Mouse (Mus musculus) kidney, adult 18-20 months (tissue): ENCODE data around the gene Adam15.

Experiments used
- DNase-seq: peaks from one replicate; pipeline ENCODE4 v3.0.0; 2021

The Adam15 gene

DNA sequence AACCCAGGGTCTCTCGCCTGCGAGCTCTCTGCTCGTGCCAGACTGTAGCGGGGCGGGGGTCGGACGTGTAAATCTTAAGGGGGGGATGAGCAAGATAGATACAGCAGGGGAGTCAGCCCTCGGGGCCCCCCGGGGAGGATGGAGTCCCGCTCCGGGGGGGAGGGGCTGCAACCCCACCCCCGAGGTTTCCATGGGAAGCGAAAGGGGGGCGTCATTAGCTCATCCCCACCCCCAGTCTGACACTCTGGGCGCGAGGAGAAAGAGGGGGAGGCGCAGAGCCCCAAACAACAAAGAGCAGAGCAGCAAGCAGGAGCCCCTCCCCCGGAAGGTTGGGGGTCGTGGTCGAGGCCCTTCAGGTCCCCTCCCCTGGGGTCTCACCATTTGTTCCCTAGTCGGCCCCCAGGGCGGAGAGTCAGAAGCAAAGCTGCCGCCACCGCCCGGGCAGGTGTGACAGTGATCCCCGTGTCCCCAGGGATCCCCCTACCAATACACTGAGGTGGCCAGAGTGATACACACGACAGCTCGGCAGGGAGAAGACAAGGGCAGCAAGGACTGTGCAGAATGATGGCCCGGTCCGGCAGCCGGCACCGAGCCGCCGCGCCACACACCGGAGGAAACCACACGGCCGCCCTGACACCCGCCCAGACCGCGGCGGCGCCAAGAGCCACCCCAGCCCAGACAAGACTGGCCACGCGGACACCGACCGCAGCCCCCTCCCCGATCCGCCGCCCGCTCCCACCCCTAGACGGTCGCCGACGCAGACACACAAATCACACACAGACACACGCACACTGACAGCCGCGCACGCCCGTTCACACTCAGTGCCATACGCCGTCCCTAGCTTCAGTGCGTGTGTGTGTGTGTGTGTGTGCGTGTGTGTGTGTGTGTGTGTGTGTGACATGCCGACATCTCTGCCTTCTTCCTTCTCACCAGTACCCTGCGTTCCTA lies 28.3 kb downstream of the Adam15 start:
- DNase-seq, result peak; percentile 35

DNA sequence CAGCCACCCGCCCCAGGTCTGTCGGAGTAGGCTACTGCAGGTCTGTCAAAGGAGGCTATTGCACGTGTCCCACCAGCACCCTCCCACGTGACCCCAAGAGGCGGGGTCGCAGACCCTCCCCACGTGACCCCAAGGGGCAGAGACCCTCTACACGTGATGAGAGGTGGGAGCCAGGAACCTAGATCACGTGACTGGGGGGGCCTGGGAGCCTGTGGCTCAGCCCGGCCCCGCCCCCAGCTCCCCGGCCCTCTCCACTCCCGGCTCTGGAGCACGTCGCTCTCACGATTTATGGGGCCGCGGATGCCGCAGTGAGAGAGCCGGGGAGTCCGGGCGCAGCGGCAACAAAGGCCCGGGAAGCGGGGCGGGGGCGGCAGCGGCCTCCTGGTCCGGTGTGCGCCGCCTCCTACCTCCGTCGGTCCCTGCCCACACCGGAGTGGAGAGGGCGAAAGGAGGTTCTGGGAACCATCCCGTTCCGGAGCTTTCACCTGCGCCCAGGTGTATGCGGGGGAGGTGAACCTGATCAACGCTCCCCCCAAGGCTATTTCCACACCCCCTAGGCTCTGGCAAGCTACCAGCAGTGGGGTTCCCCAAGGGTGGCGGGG lies 29.1 kb downstream of the Adam15 start:
- peak; percentile 42 for DNase-seq

DNA sequence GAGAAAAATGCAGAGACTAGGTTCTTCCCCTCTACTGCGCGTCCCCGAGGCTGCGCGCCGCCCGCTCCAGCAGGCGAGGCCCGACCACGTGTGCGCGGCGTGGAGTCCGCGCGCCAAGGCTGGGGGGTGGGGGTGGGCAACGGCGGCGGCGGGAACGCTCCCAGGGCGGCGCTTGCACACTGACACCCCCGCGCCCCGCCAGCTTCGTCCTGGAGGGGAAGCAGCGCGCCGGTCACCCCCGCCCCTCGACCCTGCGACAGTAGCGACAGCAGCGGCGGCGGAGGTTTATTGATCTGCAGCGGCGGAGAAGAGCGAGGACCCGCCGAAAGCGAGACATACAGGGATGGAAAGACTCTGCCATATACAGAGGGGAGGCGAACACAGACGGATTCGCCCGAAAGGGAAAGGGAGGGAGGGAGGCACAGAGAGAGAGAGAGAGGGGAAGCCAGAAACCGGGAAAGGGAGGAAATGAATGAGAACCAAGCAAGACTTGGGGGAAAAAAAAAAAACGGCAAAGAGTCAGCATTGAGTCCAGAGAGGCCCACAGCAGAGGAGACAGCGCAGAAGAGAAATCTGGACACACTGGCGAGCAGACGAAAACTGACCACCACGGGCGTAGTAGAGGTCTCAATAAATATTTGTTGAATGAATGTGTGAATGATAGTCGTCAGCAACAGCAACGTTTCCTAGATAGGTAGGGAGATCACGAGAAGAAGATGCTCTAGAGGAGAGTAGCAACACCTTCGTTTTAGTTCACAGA lies 30.0 kb downstream of the Adam15 start:
- no peak for DNase-seq

DNA sequence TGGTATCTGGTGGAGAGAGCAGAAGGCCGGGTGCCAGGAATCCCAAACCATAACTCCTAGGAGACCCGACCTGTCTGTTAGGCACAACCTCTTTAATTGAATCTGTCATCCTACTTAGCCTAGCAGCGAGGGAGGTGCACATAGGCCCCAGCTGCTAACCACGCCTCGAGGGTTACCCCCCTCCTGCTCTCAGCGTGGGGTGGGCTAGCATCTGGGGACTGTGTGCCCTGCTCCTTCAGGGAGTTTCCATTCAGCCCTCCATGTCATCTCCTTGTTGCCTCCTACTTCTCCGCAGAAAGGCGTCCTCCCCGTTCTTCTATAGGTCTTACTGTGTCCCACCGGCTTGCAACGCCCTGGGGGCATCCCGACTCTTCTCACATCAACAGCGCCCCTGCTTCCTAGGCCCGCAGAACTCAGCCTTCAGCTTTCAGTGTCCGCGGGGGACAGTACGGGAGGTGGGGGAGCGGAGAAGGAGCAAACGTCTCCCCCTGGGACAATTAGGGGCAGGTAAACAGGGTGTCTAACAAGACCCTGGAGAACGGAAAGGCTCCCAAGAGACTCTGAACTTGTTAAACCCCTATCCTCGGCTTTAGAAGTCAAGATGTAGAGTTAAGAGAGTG lies 30.7 kb downstream of the Adam15 start:
- DNase-seq, result no peak

DNA sequence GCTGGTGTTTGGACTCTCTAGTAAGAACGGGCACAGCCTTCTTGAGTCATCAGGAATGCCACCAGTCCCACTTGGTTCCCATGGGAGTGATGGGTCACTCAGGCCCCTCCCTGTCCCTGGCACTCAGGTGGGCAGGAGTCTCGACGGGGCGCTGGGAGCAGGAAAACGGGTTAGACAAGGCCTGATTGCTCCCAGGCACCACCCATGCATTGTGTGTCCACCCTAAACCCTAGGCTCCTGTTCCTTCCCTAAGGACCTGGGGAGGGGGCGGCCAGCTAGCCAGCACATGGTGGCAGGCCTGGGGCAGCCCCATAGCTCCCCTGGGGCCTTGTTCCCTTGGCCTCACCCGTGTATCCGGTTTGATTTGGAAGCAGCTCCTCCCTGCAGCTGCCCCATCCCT lies 31.5 kb downstream of the Adam15 start:
- no peak for DNase-seq

DNA sequence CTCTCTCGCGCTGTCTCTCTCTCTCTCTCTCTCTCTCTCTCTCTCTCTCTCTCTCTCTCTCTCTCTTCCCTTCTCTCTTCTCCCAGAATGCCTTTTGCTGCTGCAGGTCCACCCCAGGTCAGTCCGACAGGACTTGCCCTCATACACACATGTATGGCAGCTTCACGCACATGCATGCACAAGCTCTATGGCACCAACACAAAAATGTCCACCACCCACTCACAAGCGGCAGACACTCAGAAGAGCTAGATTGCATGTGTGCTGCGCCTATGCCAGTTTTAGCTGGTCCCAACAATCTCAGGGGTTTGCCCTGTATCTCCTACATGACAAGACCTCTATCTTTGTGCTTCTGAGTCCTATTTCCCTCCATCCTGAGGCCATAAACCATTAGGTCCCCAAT lies 32.5 kb downstream of the Adam15 start:
- no peak for DNase-seq

DNA sequence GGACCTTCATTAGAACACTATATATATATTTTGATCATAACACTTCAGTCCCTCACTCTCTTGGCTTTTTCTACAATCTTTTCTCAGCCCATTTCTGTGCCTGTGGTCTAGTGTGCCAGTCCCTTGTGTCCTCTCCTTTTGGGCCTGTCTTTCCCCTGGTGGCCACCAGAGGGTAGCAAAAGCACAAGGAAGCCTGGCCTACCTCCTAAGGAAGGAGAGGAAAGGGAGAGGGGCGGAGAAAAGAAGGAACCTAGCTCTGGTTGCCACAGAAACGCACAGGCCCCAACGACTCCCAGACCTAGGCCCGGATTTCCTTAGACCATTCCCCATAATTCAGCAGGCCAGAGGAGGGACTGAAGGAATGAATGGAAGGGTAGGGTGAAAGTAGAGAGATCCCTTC lies 33.0 kb downstream of the Adam15 start:
- DNase-seq, result peak; percentile 91

DNA sequence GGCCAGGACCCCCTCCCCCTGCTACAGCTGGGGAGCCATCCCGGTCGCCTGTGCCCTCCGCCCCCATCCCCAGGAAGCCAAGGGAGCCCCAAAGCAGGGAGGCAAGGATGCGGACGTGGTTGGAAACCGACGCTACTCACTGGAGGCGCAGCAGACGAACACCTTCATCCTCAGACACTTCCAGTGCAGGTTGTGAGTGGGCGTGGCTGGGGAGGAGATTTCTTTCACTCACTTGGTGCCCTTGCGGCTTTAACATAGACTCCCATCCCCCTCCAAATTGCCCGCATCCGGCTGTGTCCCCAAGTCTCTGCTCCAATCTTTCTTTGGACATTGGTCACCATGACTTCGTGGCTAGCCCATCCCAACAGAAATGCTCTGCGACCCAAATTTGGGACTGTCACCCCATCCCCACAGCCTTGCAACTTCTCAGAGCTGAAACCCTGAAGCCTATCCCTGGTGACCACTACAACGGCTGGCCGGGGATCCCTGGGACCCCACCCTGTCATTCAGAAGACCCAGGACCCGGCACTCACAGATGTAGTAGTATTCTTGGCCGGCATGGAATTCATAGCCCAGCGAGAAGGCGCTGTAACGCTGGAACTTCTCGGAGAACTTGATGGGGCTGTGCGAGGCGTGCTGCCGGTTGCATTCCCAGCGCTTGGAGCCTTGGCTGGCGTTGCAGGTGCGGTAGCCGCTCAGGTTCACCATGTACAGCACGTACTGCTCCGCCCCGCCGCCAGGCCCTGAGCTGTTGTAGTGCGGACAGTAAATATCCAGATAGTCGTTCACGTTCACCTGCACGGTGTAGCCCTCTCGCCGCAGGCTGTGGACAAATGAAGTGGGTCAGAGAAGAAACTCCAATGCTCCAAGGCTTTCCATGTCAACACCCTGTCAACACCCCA lies 33.6 kb downstream of the Adam15 start:
- peak; percentile 39 for DNase-seq

DNA sequence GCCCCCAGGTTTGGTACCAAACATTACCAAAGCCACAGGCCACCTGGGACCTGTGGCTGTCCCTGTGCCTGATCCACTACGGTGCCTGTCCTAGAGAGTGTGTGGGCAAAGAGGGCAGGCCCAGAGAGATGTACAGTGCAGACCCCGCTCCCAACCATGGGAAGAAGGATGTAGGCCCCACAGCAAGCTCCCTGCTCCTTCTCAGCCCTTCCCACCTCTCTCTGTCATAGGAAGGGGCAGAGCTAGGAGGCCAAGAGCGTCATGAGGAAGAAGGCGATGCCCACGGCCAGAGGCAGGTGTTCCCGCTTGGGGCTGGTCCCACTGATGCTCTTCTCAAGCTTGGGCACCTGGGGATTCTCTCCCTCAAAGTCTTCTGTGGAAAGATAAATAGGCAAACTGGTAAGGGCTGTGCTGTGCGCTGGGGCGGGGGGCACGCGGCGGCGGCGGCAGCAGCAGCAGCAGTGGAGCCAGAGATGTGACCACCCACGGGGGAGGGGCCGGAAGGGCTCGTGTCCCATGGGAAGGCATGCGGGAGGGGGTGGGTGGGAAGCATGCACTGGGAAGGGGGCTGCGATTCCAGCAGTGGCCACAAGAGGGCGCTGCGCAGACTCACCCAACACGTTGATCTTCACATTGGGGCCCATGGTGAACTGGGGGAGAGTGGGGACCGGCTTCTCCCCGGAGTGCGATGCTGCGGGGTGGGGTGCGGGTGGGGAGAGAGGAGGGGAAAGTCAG lies 34.4 kb downstream of the Adam15 start:
- DNase-seq, result peak; percentile 84

DNA sequence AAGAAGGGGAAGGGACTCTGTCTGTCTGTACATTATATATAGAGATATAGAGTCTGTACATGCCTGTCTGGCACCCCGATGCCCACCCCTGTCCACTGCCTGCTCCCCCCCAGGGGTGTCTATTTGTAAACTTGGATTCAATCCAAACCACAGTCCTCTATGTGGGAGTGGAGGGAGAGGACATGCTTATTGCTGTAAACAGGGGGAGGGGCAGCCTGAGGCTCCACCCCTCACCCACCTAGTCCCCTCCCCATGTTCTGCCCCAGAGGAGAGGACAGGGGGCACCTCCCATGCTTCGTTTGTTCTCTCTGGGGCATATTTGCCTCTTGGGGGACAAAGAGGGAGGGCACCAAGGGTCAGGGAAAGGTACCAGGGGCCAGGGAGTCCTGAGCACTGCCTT lies 35.0 kb downstream of the Adam15 start:
- no peak for DNase-seq

DNA sequence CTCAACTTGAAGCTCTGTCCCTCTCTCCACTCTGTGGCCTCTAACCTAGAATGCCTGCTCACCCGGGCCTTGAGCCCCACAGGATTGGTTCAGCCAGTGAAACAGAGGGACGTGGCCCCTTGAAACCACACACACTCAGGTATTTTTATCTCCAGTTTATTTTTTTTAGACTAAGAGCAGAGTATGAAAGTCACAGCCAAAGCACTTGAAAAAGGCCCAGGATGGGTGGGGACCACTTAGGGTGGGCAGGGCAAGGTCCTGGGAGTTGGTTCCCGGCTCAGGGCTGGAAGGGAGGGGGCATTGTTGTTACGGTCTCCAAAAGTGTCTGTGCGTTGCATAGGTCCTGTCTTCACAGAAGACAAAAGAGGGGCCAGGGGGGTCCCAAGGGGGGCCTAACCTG lies 35.5 kb downstream of the Adam15 start:
- DNase-seq, result no peak

DNA sequence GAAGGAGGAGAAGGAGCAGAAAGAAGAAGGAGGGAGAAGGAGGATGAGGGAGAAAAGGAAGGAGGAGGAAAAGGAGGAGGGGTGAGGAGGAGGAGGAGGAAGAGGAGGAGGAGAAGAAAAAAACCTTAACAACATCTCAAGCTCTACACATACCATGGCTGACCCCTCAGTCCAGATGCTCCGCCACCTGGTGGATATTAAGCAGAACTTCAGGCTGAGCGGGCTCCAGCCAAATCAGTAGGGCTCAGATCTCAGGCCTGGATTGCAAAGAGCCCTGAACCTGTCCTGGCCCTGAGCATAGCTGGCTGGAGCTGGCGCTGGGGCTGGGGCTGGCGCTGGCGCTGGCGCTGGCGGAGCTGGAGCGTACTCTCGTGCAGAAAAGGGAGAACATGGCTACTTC lies 41.7 kb downstream of the Adam15 start:
- peak; percentile 75 for DNase-seq

DNA sequence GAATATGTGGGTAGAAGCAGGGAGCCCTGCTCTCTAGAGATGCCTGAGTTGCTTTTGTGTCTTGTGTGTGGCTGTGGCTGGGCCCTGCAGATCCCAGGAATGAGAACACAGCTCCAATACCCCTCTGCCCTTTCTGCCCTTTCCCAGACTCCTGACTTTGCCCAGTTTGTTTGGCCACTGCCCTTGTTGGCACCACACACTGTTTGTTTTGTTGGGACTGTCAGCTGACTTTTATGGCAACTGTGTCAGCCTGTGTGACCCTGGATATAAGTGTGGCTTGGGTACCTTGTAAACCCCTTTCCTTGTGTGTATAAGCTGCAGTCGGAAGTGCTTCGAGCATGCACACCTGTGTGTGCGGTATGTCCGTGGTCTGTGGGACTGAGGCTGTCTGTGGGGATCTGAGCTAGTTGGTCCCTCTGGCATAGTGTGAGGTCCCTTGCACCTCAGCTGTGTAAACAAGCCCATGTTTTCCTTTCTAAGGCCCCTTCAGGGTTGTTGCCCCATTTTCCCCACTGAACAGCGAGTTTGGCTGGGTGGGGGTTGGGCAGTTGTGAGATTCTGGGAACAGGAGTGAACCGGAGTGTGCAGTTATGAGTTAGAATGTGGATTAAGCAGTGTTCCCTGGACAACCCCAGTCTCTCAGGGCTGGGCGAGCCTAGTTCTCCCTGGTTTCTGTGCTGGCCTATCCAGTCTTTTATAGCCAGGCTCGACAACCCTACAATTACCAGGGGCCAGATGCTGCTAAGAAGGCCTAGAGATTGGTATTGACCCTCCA lies 44.1 kb downstream of the Adam15 start:
- DNase-seq, result peak; percentile 63

DNA sequence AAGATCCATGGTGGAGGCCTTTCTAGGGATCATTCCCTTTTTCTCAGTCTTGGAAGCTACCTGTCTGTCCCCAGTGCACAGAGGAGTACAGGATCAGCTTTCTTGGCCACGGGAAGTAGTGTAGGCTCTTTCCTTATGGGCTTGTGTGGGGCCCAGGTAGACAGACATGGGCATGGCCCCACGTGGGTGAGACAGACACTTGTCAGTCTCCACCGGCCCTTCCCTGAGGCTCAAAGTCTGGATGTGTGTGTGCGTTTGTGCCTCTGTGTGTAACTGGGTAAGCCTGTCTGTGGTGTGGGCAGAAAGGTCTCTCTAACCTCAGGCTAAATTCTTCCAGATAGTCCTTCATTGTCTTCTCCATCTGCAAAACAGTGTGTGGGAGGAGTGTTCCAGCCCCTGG lies 44.7 kb downstream of the Adam15 start:
- no peak for DNase-seq

DNA sequence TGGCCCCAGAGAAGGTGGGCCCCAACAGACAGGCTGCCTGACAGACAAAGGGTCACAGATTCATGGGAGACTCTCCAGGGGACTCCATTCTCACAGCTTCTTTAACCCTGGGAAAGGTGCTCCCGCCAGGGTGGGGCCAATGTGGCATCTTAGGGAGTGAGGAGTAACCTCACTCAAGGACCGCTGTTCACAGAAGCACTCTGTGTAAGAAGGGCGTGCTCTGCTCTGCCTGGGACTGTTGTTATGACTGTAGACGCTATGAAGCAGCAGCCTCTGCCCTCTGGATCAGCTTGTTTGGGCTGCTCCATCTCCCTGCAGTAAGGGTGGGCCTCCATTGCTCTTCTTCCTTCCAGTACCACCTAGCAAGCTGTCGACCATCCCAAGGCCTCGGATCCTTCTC lies 45.4 kb downstream of the Adam15 start:
- DNase-seq, result no peak

DNA sequence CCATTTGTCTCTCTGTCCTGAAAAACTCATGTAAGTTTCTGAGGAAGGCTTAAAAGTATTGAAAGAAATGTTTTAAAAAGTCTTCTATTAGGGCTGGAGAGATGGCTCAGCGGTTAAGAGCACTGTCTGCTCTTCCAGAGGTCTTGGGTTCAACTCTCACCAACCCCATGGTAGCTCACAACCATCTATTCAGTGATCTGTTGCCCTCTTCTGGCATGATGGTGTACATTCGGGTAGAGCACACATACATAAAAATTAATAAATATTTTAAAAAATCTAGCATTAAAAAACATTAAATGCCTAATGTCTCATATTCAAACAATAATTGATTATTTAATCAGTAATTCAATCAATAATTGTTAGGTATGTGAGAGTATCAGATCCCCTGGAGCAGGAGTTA lies 49.3 kb downstream of the Adam15 start:
- no peak for DNase-seq

DNA sequence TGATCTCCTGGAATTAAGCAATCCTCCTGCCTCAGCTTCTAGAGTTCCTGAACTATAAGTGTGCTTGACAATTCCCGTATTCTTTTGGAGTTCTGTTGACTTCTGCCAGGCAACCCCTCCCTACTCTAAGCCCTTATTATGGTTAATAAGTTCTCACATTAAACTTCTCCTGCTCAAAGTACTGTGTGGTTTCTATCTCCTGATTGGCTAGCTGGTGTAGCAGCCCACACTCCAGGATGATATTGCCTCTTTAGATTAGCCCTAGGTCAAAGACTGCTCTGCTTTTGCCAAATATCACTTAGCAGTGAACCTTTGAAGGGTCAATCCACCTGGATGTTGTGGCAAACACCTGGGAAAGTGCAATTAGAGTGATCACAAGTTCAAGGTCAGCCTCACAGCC lies 49.7 kb downstream of the Adam15 start:
- peak; percentile 34 for DNase-seq

DNA sequence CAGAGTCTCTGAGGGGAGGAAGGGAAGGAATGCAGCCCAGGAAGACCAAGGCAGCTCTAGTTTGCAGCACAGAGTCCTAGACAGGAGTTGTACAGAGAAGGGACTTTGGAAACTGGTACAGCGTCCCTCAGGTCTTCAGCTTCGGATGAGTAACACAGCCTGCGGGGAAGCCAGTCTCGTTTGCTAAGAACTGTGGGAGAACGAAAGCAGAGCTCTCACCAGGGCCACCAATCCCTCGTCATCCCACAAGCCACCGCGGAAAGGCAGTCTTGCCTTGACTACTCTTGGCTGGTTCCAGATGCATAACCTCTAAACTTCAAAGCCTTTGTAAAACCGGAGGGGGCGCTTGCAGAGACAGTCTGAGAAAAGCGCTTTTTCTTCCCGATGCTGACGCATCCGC lies 50.3 kb downstream of the Adam15 start:
- DNase-seq, result peak; percentile 52

DNA sequence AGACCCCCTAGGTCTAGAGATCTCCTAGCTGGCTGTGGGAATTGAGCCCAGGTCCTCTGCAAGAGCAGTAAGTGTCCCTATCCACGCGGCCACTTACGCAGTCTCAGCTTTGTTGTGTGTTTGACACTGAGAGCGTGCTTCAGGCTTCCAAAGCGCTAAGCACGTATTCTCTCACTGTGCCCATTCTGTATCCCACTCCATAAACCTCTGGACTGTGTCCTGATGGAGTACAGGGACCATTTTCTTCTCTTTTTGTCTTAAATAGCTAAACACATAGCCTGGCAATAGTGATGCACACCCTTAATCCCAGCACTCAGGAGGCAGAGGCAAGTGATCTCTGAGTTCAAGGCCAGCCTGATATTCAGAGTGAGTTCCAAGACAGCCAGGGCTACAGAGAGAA lies 50.9 kb downstream of the Adam15 start:
- DNase-seq, result no peak

DNA sequence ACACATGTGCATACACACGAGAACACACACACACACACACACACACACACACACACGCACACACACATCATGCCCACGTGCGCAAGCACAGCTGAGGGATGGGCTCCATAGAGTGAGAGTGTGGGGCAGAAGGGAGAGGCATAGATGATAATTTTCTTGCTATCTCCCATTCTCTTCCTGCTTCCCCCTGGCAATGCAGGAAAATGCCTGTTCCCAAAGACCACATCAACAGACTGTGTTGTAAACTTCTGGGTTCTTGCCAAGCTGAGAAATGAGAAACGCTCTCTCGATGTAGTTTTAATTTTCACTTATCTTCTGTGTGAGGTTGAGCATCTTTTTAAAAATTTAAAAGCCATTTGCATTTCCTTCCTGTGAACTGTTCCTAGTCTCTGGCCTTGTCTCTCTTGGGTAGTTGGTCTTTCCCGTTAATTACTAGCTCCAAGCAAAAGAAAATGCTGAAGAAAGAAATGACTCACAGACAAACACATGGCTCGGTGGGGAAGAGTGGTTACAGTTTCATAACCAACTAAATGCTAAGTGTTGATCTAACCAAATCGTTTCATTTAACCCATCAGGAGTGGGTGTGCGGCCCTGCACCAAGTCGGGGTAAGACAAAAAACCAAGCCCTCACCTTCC lies 52.9 kb downstream of the Adam15 start:
- no peak for DNase-seq
